8 mouse cellular contexts compared by ENCODE assay signal in genomic region chr19:4878405-4879323, GRCm38 (mm10). TPM values are rescaled to one million over a fixed set of nuclear protein-coding genes. Genes with fewer than 3 reads are reported as not detected.
DNase-seq lines count a peak whose midpoint lies in the region; ATAC-seq lines count a peak whose summit lies in the region.

TSS of gene Zdhhc24 (plus strand) at chr19:4878668.

- peaks cover 14% of the 10 kb centered on the region for H3K4me1 ChIP-seq in hindbrain, embryonic 14.5 days (replicated peaks; ENCODE audit: control insufficient read depth, insufficient read depth, low read length)

- peak within 1 kb of the TSS; percentile 93 for H3K4me2 ChIP-seq in hindbrain, embryonic 14.5 days (replicated peaks)

- peak within 1 kb of the TSS; percentile 91 for H3K9ac ChIP-seq in hindbrain, embryonic 14.5 days

- WGBS in hindbrain, embryonic 14.5 days, result 2% methylated on average over 52 of the region's 52 CpGs

- H3K27ac ChIP-seq in hindbrain, embryonic 14.5 days, result peak within 1 kb of the TSS; percentile 67

- peaks cover 13% of the 10 kb centered on the region; the same call in 1 of the 2 replicates for H3K36me3 ChIP-seq in hindbrain, embryonic 14.5 days (replicated peaks; ENCODE audit: control insufficient read depth, insufficient read depth)

- peak; percentile 98 for ATAC-seq in hindbrain, embryonic 14.5 days (ENCODE audit: low FRiP score)

- H3K27me3 ChIP-seq in hindbrain, embryonic 14.5 days (ENCODE audit: control insufficient read depth, insufficient read depth, low read length), result no peaks in the 10 kb centered on the region

- H3K4me3 ChIP-seq in hindbrain, embryonic 14.5 days (replicated peaks; ENCODE audit: low read length), result peak within 1 kb of the TSS; percentile 93

- DNase-seq in R1 (ENCODE audit: low read depth, low spot score), result peak; percentile 98
- DNase-seq in cerebellum, postnatal 25 days, result peak; percentile 97
- peak; percentile 92 to 94 for DNase-seq in frontal cortex, postnatal 25 days (ENCODE audit: low spot score in 2 of 2)
- peak; percentile 95 for DNase-seq in hindbrain, embryonic 14.5 days (ENCODE audit: low spot score)
- peak; percentile 96 to 97 for DNase-seq in layer of hippocampus, postnatal 36 days
- DNase-seq in lung, postnatal 36 days, result peak; percentile 95
- DNase-seq in retina, postnatal 1 day, result peak; percentile 97
- peak; percentile 91 to 98 for DNase-seq in urinary bladder, adult 18-20 months (ENCODE audit: low spot score in 2 of 2)

- H3K9me3 ChIP-seq in hindbrain, embryonic 14.5 days (ENCODE audit: control insufficient read depth, low read length), result no peaks in the 10 kb centered on the region

RNA-seq across cellular contexts. Expression of gene Zdhhc24, which starts in this region (rescaled TPM):
- 17.0 and 17.7 TPM in 2 replicates for polyA plus RNA-seq in hindbrain, embryonic 14.5 days (2014; fragmentation: Nextera tagmentation; extraction: Ambion mirVana)
- 10 to 100 TPM; 26.4 to 27.1 TPM for total RNA-seq in layer of hippocampus, postnatal 36 days (2021)

Comparison
In these comparisons a context has a peak if more than half of its experiments do, and no peak if none do; other contexts are left out.
1. Peak in every context shown above with its lines: DNase-seq, ATAC-seq, H3K4me3 ChIP-seq and H3K27ac ChIP-seq.